Mouse (Mus musculus) kidney, embryonic 16.5 days (tissue): Measurements from ENCODE around the gene Elk1. TPM values are rescaled to one million over a fixed set of nuclear protein-coding genes. Genes with fewer than 3 reads are reported as not detected.
A peak's percentile ranks its signal among the peaks of the same experiment; 100 is the strongest.

Source experiments
- ATAC-seq: fragments of 200-750 bp; cut with Nextera tagmentation; 2 replicates; pipeline ENCODE4 v1.8.0; 2017; ENCODE audit warnings: moderate TSS enrichment; ENCODE audit not compliant: low FRiP score, low TSS enrichment
- H3K27ac ChIP-seq: fragments of 300-500 bp; sonication (generic); 2 replicates; pipeline ENCODE4 v1.5.1; 2014; ENCODE audit warnings: low read length
- H3K27me3 ChIP-seq: fragments of 300-500 bp; sonication (generic); 2 replicates; pipeline ENCODE4 v1.6.1; 2014; ENCODE audit warnings: low read length, control low read depth, mixed read lengths; ENCODE audit not compliant: insufficient read depth
- H3K36me3 ChIP-seq: fragments of 300-500 bp; sonication (generic); 2 replicates; pipeline ENCODE4 v1.6.1; 2014; ENCODE audit warnings: low read length, control low read depth, mixed read lengths; ENCODE audit not compliant: insufficient read depth
- H3K4me1 ChIP-seq: fragments of 300-500 bp; sonication (generic); 2 replicates; pipeline ENCODE4 v1.6.1; 2014; ENCODE audit warnings: low read length, control low read depth, mixed read lengths; ENCODE audit not compliant: insufficient read depth
- H3K4me2 ChIP-seq: fragments of 300-500 bp; sonication (generic); replicated peaks from 2 replicates; pipeline ENCODE4 v1.6.1; 2014; ENCODE audit warnings: low read depth, low read length
- H3K4me3 ChIP-seq: fragments of 300-500 bp; sonication (generic); 2 replicates; pipeline ENCODE4 v1.5.1; 2014; ENCODE audit warnings: mild to moderate bottlenecking, low read length
- H3K9ac ChIP-seq: fragments of 300-500 bp; sonication (generic); replicated peaks from 2 replicates; pipeline ENCODE4 v1.6.1; 2014; ENCODE audit warnings: low read length
- H3K9me3 ChIP-seq: fragments of 300-500 bp; sonication (generic); 2 replicates; pipeline ENCODE4 v1.6.1; 2016; ENCODE audit warnings: low read length, control low read depth
- WGBS: fragments of 180-500 bp; shearing (Covaris S2); extraction: QIAGEN DNeasy Blood & Tissue Kit; methylation state at CpG from one replicate; pipeline ENCODE4 v1.1.7; 2014; 5-methylcytosine and 5-hydroxymethylcytosine counted together
- polyA plus RNA-seq: library from polyadenylated mRNA; unstranded; fragments of >200 nt; fragmentation: Nextera tagmentation; extraction: Ambion mirVana; gene quantifications from 2 replicates; pipeline ENCODE4 v1.2.1, GENCODE M21; 2015

Gene Elk1
- 13.6 and 17.1 TPM in 2 replicates for polyA plus RNA-seq

DNA sequence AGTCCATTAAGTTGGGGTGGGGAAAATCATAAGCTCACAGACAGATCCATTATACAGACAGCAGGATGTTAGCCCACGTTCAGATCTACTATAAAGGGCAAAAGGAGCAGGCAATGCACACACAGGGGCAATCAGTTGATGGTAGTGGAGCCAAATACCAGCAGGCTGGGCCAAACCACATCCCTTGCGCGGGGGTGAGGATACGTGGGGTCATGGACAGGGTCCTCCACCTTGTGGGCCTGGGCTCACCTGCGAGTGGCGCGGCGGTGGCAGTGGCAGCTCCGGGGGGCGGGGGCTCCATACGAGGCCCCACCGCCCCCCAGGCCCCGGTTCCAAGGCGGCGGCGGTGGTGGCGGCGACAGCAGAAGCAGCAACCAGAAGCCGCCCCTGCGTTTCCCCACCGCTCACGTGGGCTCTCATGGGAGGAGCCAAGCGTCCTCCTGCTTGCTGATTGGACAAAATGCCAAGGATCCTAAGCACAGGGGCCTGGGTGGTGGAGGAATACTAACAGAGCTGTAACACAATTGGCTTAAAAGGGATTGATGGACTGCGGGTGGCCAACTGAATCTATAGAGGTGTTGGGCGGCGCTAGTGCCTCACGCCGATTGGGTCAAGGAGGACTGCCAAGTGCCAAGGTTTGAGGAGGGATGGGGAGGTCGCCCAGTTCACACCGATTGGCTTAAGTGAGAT lies at the start of gene Elk1:
Gene Elk1, minus strand, starts transcription at position 418 of the 690 bp plus-strand sequence.
- WGBS, result 19% methylated on average over 21 of the region's 30 CpGs
- Histone ChIP-seq H3K27me3 (no peaks in the 10 kb centered on the region), H3K4me1 (no peaks in the 10 kb centered on the region), H3K4me2 (peak within 1 kb of the TSS; percentile 53), H3K9me3 (no peaks in the 10 kb centered on the region), H3K4me3 (peak within 1 kb of the TSS; percentile 67), H3K27ac (peak within 1 kb of the TSS; percentile 53), H3K9ac (peak within 1 kb of the TSS; percentile 72), H3K36me3 (0 out of 2 replicates have a peak, but pooled peaks cover 4% of the 10 kb centered on the region)
- ATAC-seq, result peak; percentile 98

DNA sequence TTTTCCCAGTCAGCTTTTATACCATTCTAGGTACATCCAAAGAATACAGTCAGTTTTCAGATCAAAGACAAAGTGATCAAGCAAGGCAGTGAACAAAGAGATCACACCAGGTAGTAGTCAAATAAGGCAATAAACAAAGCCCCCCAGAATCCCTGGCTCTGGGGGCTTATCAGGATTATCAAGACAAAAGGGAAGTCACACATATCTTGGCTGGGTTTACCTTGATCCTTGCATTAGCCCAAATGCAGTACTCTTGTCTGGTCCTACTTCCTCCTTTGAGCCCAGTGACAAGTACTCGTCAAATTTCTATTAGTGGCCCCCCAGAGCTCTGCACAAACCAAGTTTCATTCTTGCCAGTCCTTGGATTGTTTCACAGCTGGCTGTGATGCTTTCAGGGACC lies 30.5 kb upstream of the Elk1 start:
- Histone ChIP-seq H3K36me3 (no peaks in the 10 kb centered on the region), H3K9ac (no peak overlapping the region), H3K27ac (no peak overlapping the region), H3K4me3 (no peak overlapping the region), H3K4me1 (no peaks in the 10 kb centered on the region), H3K27me3 (no peaks in the 10 kb centered on the region), H3K4me2 (no peak overlapping the region), H3K9me3 (no peaks in the 10 kb centered on the region)
- ATAC-seq, result no peak
- 68% methylated on average over 1 of the region's 1 CpGs for WGBS

- Histone ChIP-seq H3K9me3 (no peaks in the 10 kb centered on the region), H3K4me1 (no peaks in the 10 kb centered on the region), H3K36me3 (no peaks in the 10 kb centered on the region), H3K4me2 (peak within 1 kb of the TSS; percentile 54), H3K27me3 (no peaks in the 10 kb centered on the region), H3K4me3 (peak within 1 kb of the TSS; percentile 53), H3K27ac (peak within 1 kb of the TSS; percentile 74), H3K9ac (peak within 1 kb of the TSS; percentile 54)
- peak; percentile 97 for ATAC-seq
- 23% methylated on average over 57 of the region's 57 CpGs for whole genome bisulfite sequencing
Observed at GRCm38 (mm10) chrX:20961477-20962378, 11.3 kb upstream of the Elk1 start, which contains the start of gene Uxt. Gene Uxt (minus strand): TSS chrX:20962017.

- no peak overlapping the region for H3K9ac ChIP-seq
- no peaks in the 10 kb centered on the region for H3K27me3 ChIP-seq
- ATAC-seq, result no peak
- H3K36me3 ChIP-seq, result no peaks in the 10 kb centered on the region
- no peak overlapping the region for H3K27ac ChIP-seq
- no peak overlapping the region for H3K4me3 ChIP-seq
- WGBS, result 12% methylated on average over 4 of the region's 4 CpGs
- no peaks in the 10 kb centered on the region for H3K4me1 ChIP-seq
- no peaks in the 10 kb centered on the region for H3K9me3 ChIP-seq
- H3K4me2 ChIP-seq, result no peak overlapping the region
Observed at GRCm38 (mm10) chrX:20946055-20946454, 4.4 kb downstream of the Elk1 start.

DNA sequence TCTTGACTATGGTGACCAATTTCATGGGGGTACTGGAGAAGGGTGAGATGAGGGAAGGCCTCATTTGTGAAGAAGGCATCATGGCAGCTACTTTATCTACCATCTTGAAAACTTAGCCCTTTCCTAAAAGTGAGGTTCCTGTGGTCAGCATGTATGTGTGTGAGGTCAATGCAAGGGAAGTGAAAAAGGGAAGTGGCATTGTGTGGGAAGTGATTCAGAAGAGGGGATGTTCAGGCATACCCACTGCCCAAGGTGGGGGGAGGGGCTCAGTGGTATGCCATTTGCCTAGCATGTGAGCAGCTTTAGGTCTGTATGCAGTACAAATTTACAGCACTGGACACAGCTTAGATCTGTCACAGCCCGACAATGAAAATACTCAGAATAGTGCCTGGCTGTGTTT lies 18.4 kb downstream of the Elk1 start:
- no peak overlapping the region for H3K4me3 ChIP-seq
- H3K36me3 ChIP-seq, result peaks cover 29% of the 10 kb centered on the region
- H3K27me3 ChIP-seq, result no peaks in the 10 kb centered on the region
- no peaks in the 10 kb centered on the region for H3K4me1 ChIP-seq
- H3K4me2 ChIP-seq, result no peak overlapping the region
- no peak overlapping the region for H3K9ac ChIP-seq
- H3K27ac ChIP-seq, result no peak overlapping the region
- no peak for ATAC-seq
- 65% methylated on average over 1 of the region's 1 CpGs for WGBS
- no peaks in the 10 kb centered on the region for H3K9me3 ChIP-seq

- Histone ChIP-seq H3K4me3 (no peak within 1 kb of the TSS), H3K4me1 (no peaks in the 10 kb centered on the region), H3K27ac (no peak within 1 kb of the TSS), H3K27me3 (no peaks in the 10 kb centered on the region), H3K4me2 (no peak within 1 kb of the TSS), H3K9ac (no peak within 1 kb of the TSS), H3K9me3 (no peaks in the 10 kb centered on the region), H3K36me3 (peaks cover 29% of the 10 kb centered on the region)
- ATAC-seq, result no peak
- WGBS, result 83% methylated on average over 1 of the region's 1 CpGs
Observed at GRCm38 (mm10) chrX:20931364-20931763, 19.0 kb downstream of the Elk1 start, which contains the start of gene Cfp. Gene Cfp (minus strand): TSS chrX:20931555.

GRCm38 (mm10) chrX:20929859-20930258 lies 20.5 kb downstream of the Elk1 start:
- Histone ChIP-seq H3K4me3 (no peak overlapping the region), H3K4me1 (no peaks in the 10 kb centered on the region), H3K27me3 (no peaks in the 10 kb centered on the region), H3K27ac (no peak overlapping the region), H3K36me3 (0 out of 2 replicates have a peak, but pooled peaks cover 15% of the 10 kb centered on the region), H3K9ac (no peak overlapping the region), H3K9me3 (no peaks in the 10 kb centered on the region), H3K4me2 (no peak overlapping the region)
- 91% methylated on average over 1 of the region's 1 CpGs for WGBS
- no peak for ATAC-seq

GRCm38 (mm10) chrX:20924976-20925375 lies 25.4 kb downstream of the Elk1 start:
- ATAC-seq, result no peak

DNA sequence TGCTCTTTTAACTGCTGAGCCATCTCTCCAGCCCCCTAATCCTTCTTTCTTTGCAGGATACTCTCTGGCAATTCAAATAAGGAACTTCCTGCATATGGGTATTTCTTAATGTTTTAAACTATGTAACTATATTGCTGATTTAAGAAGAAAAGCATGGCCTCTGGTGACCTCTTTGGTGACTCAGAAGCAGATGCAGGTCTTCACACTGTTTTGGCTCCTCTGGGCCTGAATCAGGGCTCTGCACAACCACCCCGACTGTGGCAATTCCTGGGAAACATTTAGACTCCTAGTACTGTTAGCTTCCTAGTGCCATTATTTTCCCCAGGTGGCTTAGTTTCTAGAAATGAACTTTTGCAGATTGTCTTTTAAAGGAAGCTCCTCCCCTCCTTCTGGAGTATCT lies 26.9 kb downstream of the Elk1 start:
- WGBS, result 77% methylated on average over 1 of the region's 1 CpGs
- H3K4me3 ChIP-seq, result no peak overlapping the region
- no peak overlapping the region for H3K9ac ChIP-seq
- H3K27ac ChIP-seq, result no peak overlapping the region
- no peaks in the 10 kb centered on the region for H3K36me3 ChIP-seq
- 0 out of 2 replicates have a peak, but pooled peaks cover 2% of the 10 kb centered on the region for H3K4me1 ChIP-seq
- H3K9me3 ChIP-seq, result no peaks in the 10 kb centered on the region
- peaks cover 5% of the 10 kb centered on the region; the same call in 1 of the 2 replicates for H3K27me3 ChIP-seq
- ATAC-seq, result no peak
- H3K4me2 ChIP-seq, result no peak overlapping the region

More at GRCm38 (mm10) chrX:20924976-20925375, 25.4 kb downstream of the Elk1 start:
- H3K9ac ChIP-seq, result no peak overlapping the region
- H3K4me3 ChIP-seq, result no peak overlapping the region
- no peak overlapping the region for H3K4me2 ChIP-seq
- 0 out of 2 replicates have a peak, but pooled peaks cover 3% of the 10 kb centered on the region for H3K36me3 ChIP-seq
- H3K27ac ChIP-seq, result no peak overlapping the region
- H3K4me1 ChIP-seq, result 0 out of 2 replicates have a peak, but pooled peaks cover 2% of the 10 kb centered on the region
- H3K27me3 ChIP-seq, result peaks cover under 1% of the 10 kb centered on the region; the same call in 1 of the 2 replicates
- H3K9me3 ChIP-seq, result no peaks in the 10 kb centered on the region
